Mouse (Mus musculus): ENCODE measurements around the gene Rwdd2b. TPM values are rescaled to one million over a fixed set of nuclear protein-coding genes. Genes with fewer than 3 reads are reported as not detected.

The Rwdd2b gene
- polyA plus RNA-seq, 1 experiment from 2014 or later: 11.9 TPM

DNA sequence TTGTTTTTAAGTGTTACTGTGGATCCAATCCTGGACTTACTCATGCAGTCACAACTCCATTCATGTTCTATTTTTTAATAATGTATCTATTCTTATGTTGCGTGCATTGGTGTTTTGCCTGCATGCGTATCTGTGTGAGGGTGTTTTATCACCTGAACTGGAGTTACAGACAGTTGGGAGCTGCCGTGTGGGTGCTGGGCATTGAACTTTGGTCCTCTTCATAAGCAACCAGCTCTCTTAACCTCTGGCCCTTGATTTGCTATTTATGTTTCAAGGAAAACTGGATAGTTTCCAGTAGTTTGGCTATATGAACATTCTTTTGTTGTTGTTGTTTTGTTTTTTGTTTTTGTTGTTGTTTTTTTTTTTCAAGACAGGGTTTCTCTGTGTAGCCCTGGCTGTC, 5.2 kb upstream of the Rwdd2b start:
- Histone ChIP-seq H3K9ac (ENCODE audit: low read length) (no peak overlapping the region), H3K27ac (ENCODE audit: low read depth, low read length) (no peak overlapping the region), H3K27me3 (replicated peaks; ENCODE audit: control insufficient read depth, insufficient read depth, low read length) (no peaks in the 10 kb centered on the region), H3K4me1 (ENCODE audit: control insufficient read depth, insufficient read depth, low read length) (peaks cover 8% of the 10 kb centered on the region), H3K4me2 (ENCODE audit: low read length) (no peak overlapping the region), H3K9me3 (replicated peaks; ENCODE audit: control insufficient read depth, low read length) (no peaks in the 10 kb centered on the region), H3K4me3 (ENCODE audit: low read depth, low read length) (no peak overlapping the region), H3K36me3 (ENCODE audit: control insufficient read depth, insufficient read depth, low read length) (no peaks in the 10 kb centered on the region)
- ATAC-seq: no peak
- no peak for DNase-seq (ENCODE audit: low spot score)
- 94% methylated on average over 3 of the region's 3 CpGs for WGBS

DNA sequence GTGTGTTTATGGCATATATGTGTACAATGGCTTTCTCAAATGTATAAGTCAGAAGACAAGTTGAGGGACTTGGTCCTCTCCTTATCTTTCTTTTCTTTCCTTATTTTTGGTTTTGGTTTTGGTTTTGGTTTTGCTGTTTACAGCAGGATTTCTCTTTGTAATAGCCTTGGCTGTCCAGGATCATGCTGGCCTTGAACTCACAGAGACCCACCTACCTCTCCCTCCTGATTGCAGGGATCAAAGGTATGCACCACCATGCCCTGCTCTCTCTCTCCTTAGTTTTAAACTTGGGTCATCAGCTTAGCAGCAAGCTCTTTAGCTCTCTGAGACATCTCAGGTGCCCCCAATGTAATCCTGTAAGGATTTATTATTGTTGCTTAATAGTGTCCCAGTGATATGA, 4.7 kb upstream of the Rwdd2b start:
- ATAC-seq: no peak
- Histone ChIP-seq H3K9me3 (replicated peaks; ENCODE audit: control insufficient read depth, low read length) (no peaks in the 10 kb centered on the region), H3K9ac (ENCODE audit: low read length) (no peak overlapping the region), H3K4me3 (ENCODE audit: low read depth, low read length) (no peak overlapping the region), H3K36me3 (ENCODE audit: control insufficient read depth, insufficient read depth, low read length) (no peaks in the 10 kb centered on the region), H3K27me3 (replicated peaks; ENCODE audit: control insufficient read depth, insufficient read depth, low read length) (no peaks in the 10 kb centered on the region), H3K4me2 (ENCODE audit: low read length) (no peak overlapping the region), H3K4me1 (ENCODE audit: control insufficient read depth, insufficient read depth, low read length) (peaks cover 8% of the 10 kb centered on the region), H3K27ac (ENCODE audit: low read depth, low read length) (no peak overlapping the region)
- no peak for DNase-seq (ENCODE audit: low spot score)

DNA sequence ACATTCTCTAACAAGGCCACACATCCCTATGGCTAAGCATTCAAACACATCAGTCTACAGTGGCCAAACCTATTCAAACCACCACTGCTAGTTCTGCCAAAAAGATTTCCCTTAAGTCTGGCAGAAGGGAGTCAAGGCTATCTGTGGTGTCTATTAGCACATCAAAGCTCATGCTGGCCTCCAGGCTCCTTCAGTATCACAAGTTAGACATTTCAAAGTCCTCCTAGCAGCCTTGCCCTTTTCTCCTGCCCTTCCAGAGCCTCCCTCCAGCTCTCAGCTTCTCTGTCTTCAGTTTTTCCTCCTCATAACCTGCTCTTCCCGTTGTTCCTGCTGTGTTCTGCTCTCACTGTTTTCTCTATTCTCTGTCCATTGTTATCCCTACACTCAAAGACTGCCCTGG, 3.7 kb upstream of the Rwdd2b start:
- Histone ChIP-seq H3K4me3 (ENCODE audit: low read depth, low read length) (no peak overlapping the region), H3K4me1 (ENCODE audit: control insufficient read depth, insufficient read depth, low read length) (peaks cover 11% of the 10 kb centered on the region), H3K9ac (ENCODE audit: low read length) (no peak overlapping the region), H3K27me3 (replicated peaks; ENCODE audit: control insufficient read depth, insufficient read depth, low read length) (no peaks in the 10 kb centered on the region), H3K27ac (ENCODE audit: low read depth, low read length) (no peak overlapping the region), H3K4me2 (ENCODE audit: low read length) (no peak overlapping the region), H3K9me3 (replicated peaks; ENCODE audit: control insufficient read depth, low read length) (no peaks in the 10 kb centered on the region), H3K36me3 (ENCODE audit: control insufficient read depth, insufficient read depth, low read length) (no peaks in the 10 kb centered on the region)
- no peak for ATAC-seq
- no peak for DNase-seq (ENCODE audit: low spot score)
- WGBS: 52% methylated on average over 1 of the region's 1 CpGs

DNA sequence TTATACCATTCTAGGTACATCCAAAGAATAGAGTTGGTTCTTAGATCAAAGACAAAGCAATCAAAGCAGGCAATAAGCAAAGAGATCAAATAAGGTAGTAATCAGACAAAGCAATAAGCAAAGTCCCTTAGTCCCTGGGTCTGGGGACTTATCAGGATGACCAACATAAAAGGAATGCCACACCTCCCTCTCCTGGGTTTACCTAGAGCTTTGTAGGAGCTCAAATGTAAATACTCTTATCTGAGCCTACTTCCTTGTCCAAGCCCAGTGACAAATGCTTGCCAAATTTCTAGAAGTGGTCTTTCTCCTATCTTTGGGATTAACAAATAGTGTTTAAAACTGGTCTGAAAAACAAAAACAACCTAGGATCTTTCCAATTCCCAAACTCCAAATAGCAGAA, 2.9 kb upstream of the Rwdd2b start:
- Histone ChIP-seq H3K4me3 (ENCODE audit: low read depth, low read length) (no peak overlapping the region), H3K4me2 (ENCODE audit: low read length) (no peak overlapping the region), H3K9ac (ENCODE audit: low read length) (no peak overlapping the region), H3K4me1 (ENCODE audit: control insufficient read depth, insufficient read depth, low read length) (peaks cover 11% of the 10 kb centered on the region), H3K27me3 (replicated peaks; ENCODE audit: control insufficient read depth, insufficient read depth, low read length) (no peaks in the 10 kb centered on the region), H3K9me3 (replicated peaks; ENCODE audit: control insufficient read depth, low read length) (no peaks in the 10 kb centered on the region), H3K27ac (ENCODE audit: low read depth, low read length) (no peak overlapping the region), H3K36me3 (ENCODE audit: control insufficient read depth, insufficient read depth, low read length) (no peaks in the 10 kb centered on the region)
- ATAC-seq (no peak), DNase-seq (ENCODE audit: low spot score) (no peak)

DNA sequence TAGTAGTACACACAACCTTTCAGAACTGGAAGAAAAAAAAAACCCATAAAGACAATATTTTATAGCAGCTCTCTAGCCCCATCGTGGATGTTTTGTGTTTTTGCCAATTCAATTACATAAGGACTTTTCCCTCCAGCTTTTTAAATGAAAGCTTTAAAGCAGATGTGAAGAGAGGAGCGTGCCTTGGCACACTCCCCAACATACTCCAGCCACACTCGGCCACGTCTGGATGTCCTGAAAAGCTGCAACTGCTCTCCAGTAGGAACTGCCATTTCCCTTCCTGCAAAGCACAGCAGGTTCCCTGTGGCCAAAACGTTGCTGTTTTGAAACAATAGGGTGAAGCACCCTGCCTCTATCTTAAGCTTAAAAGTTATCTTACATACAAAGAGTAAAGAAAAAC, 1.9 kb upstream of the Rwdd2b start:
- WGBS: 55% methylated on average over 5 of the region's 5 CpGs
- Histone ChIP-seq H3K4me2 (ENCODE audit: low read length) (no peak overlapping the region), H3K27ac (ENCODE audit: low read depth, low read length) (no peak overlapping the region), H3K4me3 (ENCODE audit: low read depth, low read length) (no peak overlapping the region), H3K9me3 (replicated peaks; ENCODE audit: control insufficient read depth, low read length) (no peaks in the 10 kb centered on the region), H3K9ac (ENCODE audit: low read length) (no peak overlapping the region), H3K27me3 (replicated peaks; ENCODE audit: control insufficient read depth, insufficient read depth, low read length) (no peaks in the 10 kb centered on the region), H3K36me3 (ENCODE audit: control insufficient read depth, insufficient read depth, low read length) (no peaks in the 10 kb centered on the region), H3K4me1 (ENCODE audit: control insufficient read depth, insufficient read depth, low read length) (peaks cover 11% of the 10 kb centered on the region)
- ATAC-seq (no peak), DNase-seq (ENCODE audit: low spot score) (no peak)

DNA sequence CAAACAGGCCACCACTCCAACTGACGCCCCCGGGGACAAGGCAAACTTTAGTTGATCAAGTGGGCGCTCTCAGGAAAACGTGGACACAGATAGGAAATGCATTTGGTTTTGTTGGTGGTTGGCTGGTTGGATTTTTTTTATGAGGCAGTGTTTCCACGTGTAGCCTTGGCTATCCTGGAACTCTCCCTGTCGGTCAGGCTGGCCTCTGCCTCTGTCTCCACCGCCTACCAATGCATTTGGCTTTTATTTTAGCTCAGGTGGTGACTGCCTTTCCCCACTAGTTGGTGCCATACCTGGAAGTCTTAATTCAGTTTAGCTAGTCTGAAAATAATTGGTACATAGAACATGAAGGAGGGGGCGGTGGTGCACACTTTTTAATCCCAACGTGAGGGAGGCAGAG, 716 bp upstream of the Rwdd2b start:
- no peak for ATAC-seq
- Histone ChIP-seq H3K4me2 (ENCODE audit: low read length) (peak overlapping the region; percentile 84), H3K9ac (ENCODE audit: low read length) (peak overlapping the region; percentile 75), H3K27me3 (replicated peaks; ENCODE audit: control insufficient read depth, insufficient read depth, low read length) (no peaks in the 10 kb centered on the region), H3K36me3 (ENCODE audit: control insufficient read depth, insufficient read depth, low read length) (no peaks in the 10 kb centered on the region), H3K9me3 (replicated peaks; ENCODE audit: control insufficient read depth, low read length) (no peaks in the 10 kb centered on the region), H3K27ac (ENCODE audit: low read depth, low read length) (no peak overlapping the region), H3K4me3 (ENCODE audit: low read depth, low read length) (peak overlapping the region; percentile 53), H3K4me1 (ENCODE audit: control insufficient read depth, insufficient read depth, low read length) (peaks cover 11% of the 10 kb centered on the region)
- WGBS: 24% methylated on average over 9 of the region's 9 CpGs
- peak; percentile 22 for DNase-seq (ENCODE audit: low spot score)

DNA sequence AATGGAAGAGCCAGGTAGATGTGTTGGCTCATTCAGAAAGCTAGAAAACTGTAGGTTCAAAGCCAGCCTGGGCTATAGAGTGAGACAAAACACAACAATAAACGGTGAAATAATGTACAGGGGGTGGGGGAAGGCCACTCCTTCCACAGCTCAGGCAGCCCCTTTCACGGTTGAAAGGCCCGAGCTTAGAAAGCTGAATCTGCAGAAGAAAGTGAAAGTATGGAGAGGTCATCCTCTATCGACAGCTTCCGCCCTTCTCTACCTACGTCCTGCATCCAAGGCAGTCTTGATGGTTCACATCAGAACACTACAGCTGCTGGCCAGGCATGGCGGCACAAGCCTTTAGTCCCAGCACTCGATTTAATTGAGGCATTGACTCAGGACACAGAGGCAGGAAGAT, 1.7 kb downstream of the Rwdd2b start:
- Histone ChIP-seq H3K4me1 (ENCODE audit: control insufficient read depth, insufficient read depth, low read length) (peaks cover 11% of the 10 kb centered on the region), H3K27ac (ENCODE audit: low read depth, low read length) (no peak overlapping the region), H3K36me3 (ENCODE audit: control insufficient read depth, insufficient read depth, low read length) (no peaks in the 10 kb centered on the region), H3K9me3 (replicated peaks; ENCODE audit: control insufficient read depth, low read length) (no peaks in the 10 kb centered on the region), H3K4me2 (ENCODE audit: low read length) (no peak overlapping the region), H3K4me3 (ENCODE audit: low read depth, low read length) (no peak overlapping the region), H3K9ac (ENCODE audit: low read length) (no peak overlapping the region), H3K27me3 (replicated peaks; ENCODE audit: control insufficient read depth, insufficient read depth, low read length) (no peaks in the 10 kb centered on the region)
- WGBS: 88% methylated on average over 8 of the region's 8 CpGs
- ATAC-seq: no peak
- DNase-seq (ENCODE audit: low spot score): no peak

DNA sequence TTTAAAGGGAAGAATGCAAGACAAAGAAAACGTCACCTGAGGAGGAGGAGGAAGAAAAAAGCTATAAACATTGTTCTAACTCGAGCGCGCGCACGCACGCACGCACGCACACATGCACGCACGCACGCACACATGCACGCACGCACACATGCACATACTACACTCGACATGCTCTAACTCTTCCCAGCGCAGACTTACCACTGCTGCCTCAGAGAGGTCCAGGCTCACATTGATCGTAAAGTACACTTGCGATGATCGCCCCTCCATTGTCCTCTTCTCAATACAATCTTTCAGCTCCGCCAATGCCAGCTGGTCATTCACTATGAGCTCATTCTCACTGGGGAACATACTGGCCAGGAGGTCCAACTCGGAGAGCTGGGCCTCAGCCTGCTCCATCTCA, 3.3 kb downstream of the Rwdd2b start:
- no peak for DNase-seq (ENCODE audit: low spot score)
- no peak for ATAC-seq
- no peak overlapping the region for H3K4me2 ChIP-seq (ENCODE audit: low read length)
- no peak overlapping the region for H3K4me3 ChIP-seq (ENCODE audit: low read depth, low read length)
- 92% methylated on average over 21 of the region's 21 CpGs for WGBS
- no peak overlapping the region for H3K27ac ChIP-seq (ENCODE audit: low read depth, low read length)
- no peaks in the 10 kb centered on the region for H3K36me3 ChIP-seq (ENCODE audit: control insufficient read depth, insufficient read depth, low read length)
- H3K9ac ChIP-seq (ENCODE audit: low read length): no peak overlapping the region
- H3K27me3 ChIP-seq (replicated peaks; ENCODE audit: control insufficient read depth, insufficient read depth, low read length): no peaks in the 10 kb centered on the region
- H3K4me1 ChIP-seq (ENCODE audit: control insufficient read depth, insufficient read depth, low read length): peaks cover 11% of the 10 kb centered on the region
- H3K9me3 ChIP-seq (replicated peaks; ENCODE audit: control insufficient read depth, low read length): no peaks in the 10 kb centered on the region

DNA sequence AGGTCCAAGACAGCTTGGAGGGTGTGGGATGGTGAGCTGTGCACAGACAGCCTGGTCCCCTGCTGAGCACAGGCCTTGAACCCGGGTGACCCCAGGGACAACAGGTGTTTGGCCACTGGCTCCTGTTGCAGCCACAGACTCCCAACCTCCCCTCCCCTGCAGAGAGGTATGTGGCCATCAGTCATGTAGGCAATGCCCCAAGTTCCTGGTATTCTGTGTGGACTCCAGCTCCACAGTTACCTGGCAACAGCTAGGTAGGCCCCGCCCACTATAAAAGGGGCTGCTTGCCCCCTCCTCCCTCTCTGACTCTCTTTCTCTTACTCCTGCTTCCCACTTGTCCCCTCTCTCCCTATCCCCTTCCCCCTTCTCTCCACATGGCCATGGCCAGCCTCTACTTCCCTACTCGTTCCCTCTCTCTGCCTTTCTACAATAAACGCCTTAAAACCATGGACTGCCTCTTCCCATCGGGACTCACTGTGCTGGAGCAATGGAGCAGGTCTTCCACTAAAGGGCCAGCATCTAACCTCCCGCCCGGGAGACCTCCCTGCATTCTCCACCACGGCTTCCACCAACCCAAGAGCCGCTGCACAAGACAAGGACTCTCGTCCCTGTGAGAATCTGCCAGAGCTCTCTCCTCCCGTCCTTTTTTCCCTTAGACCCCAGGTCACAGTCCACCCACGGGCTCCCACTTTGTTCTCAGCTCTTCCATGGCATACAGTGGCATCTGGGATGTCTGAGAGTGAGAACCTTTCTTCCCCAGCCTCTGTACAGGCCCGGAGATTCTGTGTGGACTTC, 4.8 kb downstream of the Rwdd2b start:
- H3K9me3 ChIP-seq (replicated peaks; ENCODE audit: control insufficient read depth, low read length): no peaks in the 10 kb centered on the region
- H3K4me3 ChIP-seq (ENCODE audit: low read depth, low read length): no peak overlapping the region
- no peaks in the 10 kb centered on the region for H3K36me3 ChIP-seq (ENCODE audit: control insufficient read depth, insufficient read depth, low read length)
- no peaks in the 10 kb centered on the region for H3K27me3 ChIP-seq (replicated peaks; ENCODE audit: control insufficient read depth, insufficient read depth, low read length)
- H3K4me2 ChIP-seq (ENCODE audit: low read length): no peak overlapping the region
- 83% methylated on average over 13 of the region's 13 CpGs for WGBS
- DNase-seq (ENCODE audit: low spot score) (no peak), ATAC-seq (no peak)
- H3K9ac ChIP-seq (ENCODE audit: low read length): no peak overlapping the region
- H3K27ac ChIP-seq (ENCODE audit: low read depth, low read length): no peak overlapping the region
- peaks cover 3% of the 10 kb centered on the region for H3K4me1 ChIP-seq (ENCODE audit: control insufficient read depth, insufficient read depth, low read length)
